Mouse (Mus musculus): ENCODE data around the gene Zfp346.

DNA sequence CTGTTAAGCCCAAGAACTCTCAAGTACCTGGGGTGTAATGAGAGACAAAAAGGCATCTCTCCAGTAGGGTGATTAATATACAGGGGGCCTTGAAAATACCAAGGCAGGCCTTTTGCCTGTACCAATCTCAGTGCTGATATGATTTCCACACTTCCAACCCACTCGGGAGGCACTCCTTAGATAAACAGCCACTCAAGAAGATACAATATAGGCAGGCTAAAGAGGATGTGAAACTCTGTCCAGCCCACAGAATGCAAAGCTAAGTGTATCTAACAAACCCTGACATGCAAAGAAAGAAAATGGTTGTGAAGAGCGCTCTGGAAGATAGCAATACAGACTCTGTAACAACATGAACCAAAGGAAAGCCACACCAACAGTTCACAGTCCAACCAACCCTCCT lies 41.8 kb upstream of the Zfp346 start:
- TF ChIP-seq CTCF (conservative IDR thresholded peaks at IDR 0.05; ENCODE audit: low read length) (no peak), POU5F1 (IDR thresholded peaks at IDR 0.05; ENCODE audit: borderline replicate concordance, low read length) (no peak), NANOG (IDR thresholded peaks at IDR 0.05; ENCODE audit: borderline replicate concordance, low read length) (no peak)

Measured in E14TG2a.4 (cell line).